Mouse (Mus musculus) urinary bladder, postnatal 14 days (tissue): Measurements from ENCODE around the gene Arrdc5.
A peak's percentile ranks its signal among the peaks of the same experiment; 100 is the strongest.

Source experiments
- DNase-seq: peaks from one replicate; pipeline ENCODE4 v3.0.0; 2021; ENCODE audit warnings: low spot score

The Arrdc5 gene

DNA sequence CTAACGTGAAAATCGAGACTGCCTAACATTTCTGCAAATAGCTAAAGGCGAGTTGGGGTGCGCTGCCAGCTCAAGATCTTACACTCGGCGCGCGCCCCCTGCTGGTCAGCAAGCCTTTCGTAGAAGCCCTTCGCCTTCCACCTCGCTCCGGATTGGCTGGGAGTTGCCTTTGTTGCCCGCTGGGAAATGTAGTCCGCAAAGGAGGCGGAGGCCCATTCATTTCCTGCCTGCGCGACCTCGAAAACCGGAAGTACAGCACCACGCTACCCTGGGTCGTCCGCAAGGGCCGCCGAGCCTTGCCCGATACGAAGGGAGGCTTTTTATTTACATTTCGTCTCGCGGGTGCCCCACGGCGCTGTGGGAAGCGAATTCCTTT, 44.2 kb downstream of the Arrdc5 start:
- DNase-seq, result peak; percentile 99

DNA sequence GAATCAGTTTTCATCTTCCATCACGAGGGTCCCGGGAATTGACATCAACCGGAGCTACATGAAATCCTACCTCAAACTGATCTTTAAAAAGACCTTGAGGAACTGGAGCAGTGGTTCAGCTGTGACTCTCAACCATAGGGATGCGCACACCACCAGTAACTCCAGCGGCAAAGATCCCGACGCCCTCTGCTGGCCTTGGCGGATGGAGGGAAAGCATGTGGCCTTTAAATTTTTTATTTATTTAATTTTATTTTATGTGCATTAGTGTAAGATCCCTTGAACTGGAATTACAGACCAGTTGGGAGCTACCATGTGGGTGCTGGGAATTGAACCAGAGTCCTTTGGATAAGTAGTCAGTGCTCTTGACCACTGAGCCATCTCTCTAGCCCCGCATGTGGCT, 44.7 kb downstream of the Arrdc5 start:
- DNase-seq, result peak; percentile 41

DNA sequence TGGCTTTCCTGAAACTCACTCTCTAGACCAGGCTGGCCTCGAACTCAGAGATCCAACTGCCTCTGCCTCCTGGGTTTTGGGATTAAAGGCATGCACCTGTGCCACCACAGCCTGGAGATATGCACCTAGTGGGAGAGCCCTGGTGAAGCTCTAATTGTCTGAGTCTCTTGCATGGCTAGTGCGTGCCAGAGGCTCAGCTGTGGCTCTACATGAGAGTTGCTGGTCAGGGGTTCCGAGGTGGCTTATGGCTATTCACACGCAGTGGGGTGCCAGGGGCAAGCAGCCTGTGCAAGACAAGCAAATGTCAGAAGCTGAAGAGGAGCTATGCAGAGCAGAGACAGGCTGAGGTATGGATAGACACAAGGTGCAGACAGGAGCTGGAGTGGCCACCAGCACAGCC, 45.4 kb downstream of the Arrdc5 start:
- DNase-seq, result no peak

DNA sequence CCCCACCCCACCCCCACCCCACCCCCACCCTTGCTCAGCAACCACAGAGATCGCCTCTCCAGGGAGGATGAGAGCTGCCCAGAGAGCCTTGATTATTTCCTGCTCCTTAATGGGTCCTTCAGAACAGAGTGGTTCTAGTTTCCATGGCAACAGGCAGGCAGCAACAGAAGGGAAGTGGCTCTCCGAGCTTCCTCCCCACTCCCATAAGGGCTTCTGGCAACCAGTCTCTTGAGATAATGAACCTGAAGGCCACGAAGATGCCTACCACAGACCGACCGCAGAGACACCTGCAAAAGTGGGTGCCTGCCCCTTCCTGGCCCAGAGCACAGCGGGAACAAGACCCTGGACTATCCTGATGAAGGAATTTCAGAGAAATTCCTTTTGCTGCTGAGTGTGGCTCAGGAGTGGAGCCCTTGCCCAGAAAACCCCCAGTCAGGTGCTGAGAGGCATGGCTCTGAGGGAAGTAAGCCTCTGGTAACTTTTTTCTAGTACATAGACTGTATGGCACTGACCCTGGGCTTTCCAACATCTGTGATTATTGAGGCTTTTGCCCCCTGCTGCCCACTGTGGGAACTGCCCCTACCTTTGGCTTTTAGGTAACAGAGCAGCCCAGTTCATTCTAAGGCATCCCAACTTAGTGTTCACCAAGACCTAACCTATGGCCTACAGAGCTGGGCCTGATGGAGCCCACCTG, 48.8 kb downstream of the Arrdc5 start:
- peak; percentile 67 for DNase-seq

DNA sequence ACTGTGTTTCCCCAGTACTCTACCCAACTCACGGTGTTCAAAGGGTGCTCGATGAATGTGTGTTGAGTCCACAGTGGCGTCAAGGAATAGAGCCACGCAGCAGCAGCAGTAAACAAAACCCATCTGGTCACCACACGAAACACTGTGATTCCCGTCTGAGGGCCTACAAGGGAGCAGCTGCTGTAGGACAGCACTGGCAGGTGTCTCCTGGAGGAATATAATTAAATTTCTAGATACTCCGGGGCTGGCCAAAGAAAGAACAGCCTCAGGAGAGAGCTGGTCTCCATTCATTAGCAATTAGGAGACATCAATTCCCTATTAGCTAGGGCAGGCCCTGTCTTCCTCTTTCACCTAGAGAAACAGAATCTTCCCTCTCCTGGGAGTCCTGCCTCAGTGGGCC, 54.5 kb downstream of the Arrdc5 start:
- DNase-seq, result no peak
